8 mouse cellular contexts compared by ENCODE assay signal in genomic region chr10:117379908-117380307, GRCm38 (mm10). TPM values are rescaled to one million over a fixed set of nuclear protein-coding genes. Genes with fewer than 3 reads are reported as not detected.
A peak's percentile ranks its signal among the peaks of the same experiment; 100 is the strongest.
DNase-seq lines count a peak whose midpoint lies in the region; ATAC-seq and TF ChIP-seq lines count a peak whose summit lies in the region.

Gene Cpsf6 (minus strand): TSS chr10:117380015.

- WGBS in forebrain, embryonic 12.5 days: 87% methylated on average over 6 of the region's 6 CpGs
- 81% methylated on average over 6 of the region's 6 CpGs for WGBS in limb, embryonic 15.5 days
- 52% methylated on average over 6 of the region's 6 CpGs for WGBS in small intestine, adult 2 months

- no peaks in the 10 kb centered on the region for H3K36me3 ChIP-seq in CH12.LX (replicated peaks in 1 of 2; ENCODE audit: control insufficient read depth in 1 of 2, insufficient read depth in 1 of 2, low read length in 1 of 2)
- peaks cover 0 to 7% of the 10 kb centered on the region in 2 experiments; a peak in 2 of 4 replicates for H3K36me3 ChIP-seq in MEL (ENCODE audit: control insufficient read depth in 1 of 2, insufficient read depth in 2 of 2, low read length in 2 of 2)
- H3K36me3 ChIP-seq in forebrain, embryonic 12.5 days (replicated peaks): no peaks in the 10 kb centered on the region
- H3K36me3 ChIP-seq in limb, embryonic 15.5 days: no peaks in the 10 kb centered on the region
- no peaks in the 10 kb centered on the region for H3K36me3 ChIP-seq in small intestine, adult 2 months (ENCODE audit: control insufficient read depth, insufficient read depth, low read length)

- H3K79me2 ChIP-seq in CH12.LX (replicated peaks; ENCODE audit: control insufficient read depth, extremely low read depth, insufficient read depth, poor library complexity, severe bottlenecking) (peaks cover 17% of the 10 kb centered on the region), MEL (ENCODE audit: control insufficient read depth, insufficient read depth, low read length, poor library complexity) (peaks cover 18% of the 10 kb centered on the region)

- TF ChIP-seq RAD21 in CH12.LX (IDR thresholded peaks at IDR 0.05; ENCODE audit: low read depth, low read length) (no peak), MEL (IDR thresholded peaks at IDR 0.05; ENCODE audit: low read depth, low read length) (no peak)

- no peak for DNase-seq in CH12.LX (ENCODE audit: extremely low read depth)
- peak; percentile 55 for DNase-seq in MEL (ENCODE audit: low read depth, low spot score)
- no peak for DNase-seq in heart, postnatal 4 days
- DNase-seq in embryo, embryonic 9.5 days (ENCODE audit: extremely low spot score): no peak
- DNase-seq in kidney, adult 18-20 months: no peak

- H3K27ac ChIP-seq in CH12.LX (ENCODE audit: insufficient read depth, low read depth) (no peak within 1 kb of the TSS), MEL (ENCODE audit: control insufficient read depth, low read depth, low read length) (no peak within 1 kb of the TSS)
- H3K27ac ChIP-seq in forebrain, embryonic 12.5 days: no peak within 1 kb of the TSS
- H3K27ac ChIP-seq in limb, embryonic 15.5 days: no peak within 1 kb of the TSS
- no peak within 1 kb of the TSS for H3K27ac ChIP-seq in small intestine, adult 2 months (ENCODE audit: insufficient read depth, low read depth, low read length)

- no peaks in the 10 kb centered on the region for H3K27me3 ChIP-seq in CH12.LX (replicated peaks)
- H3K27me3 ChIP-seq in MEL (ENCODE audit: control insufficient read depth in 1 of 2, insufficient read depth in 2 of 2, low read length in 2 of 2): no peaks in the 10 kb centered on the region
- H3K27me3 ChIP-seq in forebrain, embryonic 12.5 days: no peaks in the 10 kb centered on the region
- no peaks in the 10 kb centered on the region for H3K27me3 ChIP-seq in limb, embryonic 15.5 days
- H3K27me3 ChIP-seq in small intestine, adult 2 months (ENCODE audit: control insufficient read depth, insufficient read depth, low read length): no peaks in the 10 kb centered on the region

- in situ Hi-C loops in CH12.LX (cut with MboI; ENCODE audit: low pct_ligation_motif_present, low pct_unique_long_range_greater_than_20kb, low sequenced_read_pairs): no loop called here

- H3K9me3 ChIP-seq in CH12.LX (replicated peaks; ENCODE audit: low read length) (no peaks in the 10 kb centered on the region), MEL (replicated peaks; ENCODE audit: insufficient read depth, low read length) (no peaks in the 10 kb centered on the region)
- H3K9me3 ChIP-seq in forebrain, embryonic 12.5 days: no peaks in the 10 kb centered on the region
- no peaks in the 10 kb centered on the region for H3K9me3 ChIP-seq in limb, embryonic 15.5 days

- H3K9ac ChIP-seq in CH12.LX (ENCODE audit: insufficient read depth, low read depth) (no peak within 1 kb of the TSS), MEL (ENCODE audit: control insufficient read depth, low read depth, low read length, poor library complexity, severe bottlenecking) (no peak within 1 kb of the TSS)
- H3K9ac ChIP-seq in forebrain, embryonic 12.5 days: no peak within 1 kb of the TSS
- H3K9ac ChIP-seq in limb, embryonic 15.5 days: no peak within 1 kb of the TSS

- no peak for ATAC-seq in forebrain, embryonic 12.5 days (ENCODE audit: low FRiP score)
- ATAC-seq in limb, embryonic 15.5 days (ENCODE audit: insufficient number of reproducible peaks, low FRiP score, low TSS enrichment, low read depth): no peak

- dilution Hi-C loops in CH12.LX (cut with MboI; ENCODE audit: extremely low pct_ligation_motif_present, extremely low pct_unique_long_range_greater_than_20kb, low sequenced_read_pairs): no loop called here

- no peak for TF ChIP-seq POLR2A in CH12.LX (IDR thresholded peaks at IDR 0.05; ENCODE audit: low read depth, low read length)
- no peak for TF ChIP-seq POLR2A in MEL (IDR thresholded peaks at IDR 0.05; ENCODE audit: control insufficient read depth in 1 of 2, insufficient read depth in 1 of 2, low read depth in 1 of 2, low read length in 2 of 2, poor library complexity in 1 of 2)
- TF ChIP-seq POLR2A in small intestine, adult 2 months (IDR thresholded peaks at IDR 0.05; ENCODE audit: low read depth, low read length): no peak

- H3K4me1 ChIP-seq in CH12.LX (ENCODE audit: control insufficient read depth in 1 of 2, insufficient read depth in 2 of 2) (peaks cover 0 to 6% of the 10 kb centered on the region in 2 experiments; a peak in 2 of 4 replicates), MEL (ENCODE audit: control insufficient read depth in 1 of 2, insufficient read depth in 2 of 2, low read length in 2 of 2) (peaks cover 0 to 4% of the 10 kb centered on the region in 2 experiments; a peak in 1 of 4 replicates)
- peaks cover 7% of the 10 kb centered on the region for H3K4me1 ChIP-seq in forebrain, embryonic 12.5 days
- no peaks in the 10 kb centered on the region for H3K4me1 ChIP-seq in limb, embryonic 15.5 days
- H3K4me1 ChIP-seq in small intestine, adult 2 months (ENCODE audit: control insufficient read depth, insufficient read depth, insufficient read length, low read length): peaks cover 2% of the 10 kb centered on the region; the same call in 1 of the 2 replicates

- H3K4me3 ChIP-seq in CH12.LX (replicated peaks in 1 of 3; ENCODE audit: low read depth in 2 of 3, low read length in 2 of 3, poor library complexity in 1 of 3) (no peak within 1 kb of the TSS), MEL (ENCODE audit: control insufficient read depth in 1 of 2, insufficient read depth in 1 of 2, low read depth in 2 of 2, low read length in 2 of 2) (no peak within 1 kb of the TSS)
- no peak within 1 kb of the TSS for H3K4me3 ChIP-seq in forebrain, embryonic 12.5 days (replicated peaks)
- no peak within 1 kb of the TSS for H3K4me3 ChIP-seq in limb, embryonic 15.5 days
- H3K4me3 ChIP-seq in small intestine, adult 2 months (ENCODE audit: low read depth, low read length): no peak within 1 kb of the TSS

- no peak for TF ChIP-seq CTCF in CH12.LX (conservative IDR thresholded peaks at IDR 0.05 in 1 of 2, IDR thresholded peaks at IDR 0.05 in 1 of 2; ENCODE audit: low read depth in 2 of 2, low read length in 2 of 2)
- TF ChIP-seq CTCF in MEL (IDR thresholded peaks at IDR 0.05 in 2 of 3, conservative IDR thresholded peaks at IDR 0.05 in 1 of 3; ENCODE audit: control insufficient read depth in 1 of 3, insufficient read depth in 1 of 3, low read depth in 2 of 3, low read length in 3 of 3, poor library complexity in 1 of 3, severe bottlenecking in 1 of 3): no peak
- no peak for TF ChIP-seq CTCF in small intestine, adult 2 months (IDR thresholded peaks at IDR 0.05; ENCODE audit: extremely low read depth, insufficient read length, insufficient replicate concordance, low read depth, low read length)

- TF ChIP-seq EP300 in CH12.LX (IDR thresholded peaks at IDR 0.05; ENCODE audit: low read length) (no peak), MEL (IDR thresholded peaks at IDR 0.05; ENCODE audit: low read depth in 1 of 2, low read length in 2 of 2) (no peak)

- H3K4me2 ChIP-seq in CH12.LX (ENCODE audit: insufficient read depth, low read depth, poor library complexity, severe bottlenecking): no peak within 1 kb of the TSS
- H3K4me2 ChIP-seq in forebrain, embryonic 12.5 days: no peak within 1 kb of the TSS
- H3K4me2 ChIP-seq in limb, embryonic 15.5 days: no peak within 1 kb of the TSS

TF ChIP-seq in CH12.LX, 34 proteins besides CTCF, POLR2A, EP300 and RAD21:
- TF ChIP-seq UBTF (IDR thresholded peaks at IDR 0.05; ENCODE audit: low read depth, low read length) (no peak), SMC3 (IDR thresholded peaks at IDR 0.05; ENCODE audit: low read depth, low read length) (no peak), SIN3A (IDR thresholded peaks at IDR 0.05; ENCODE audit: low read length) (no peak), MAZ (IDR thresholded peaks at IDR 0.05; ENCODE audit: low read depth, low read length) (no peak), ZKSCAN1 (IDR thresholded peaks at IDR 0.05; ENCODE audit: borderline replicate concordance, low read depth, low read length) (no peak)
TF ChIP-seq in CH12.LX: peak in this region for 0.

TF ChIP-seq in MEL, 35 proteins besides CTCF, POLR2A, EP300 and RAD21:
- TF ChIP-seq NRF1 (IDR thresholded peaks at IDR 0.05; ENCODE audit: insufficient read depth, low read depth, low read length, poor library complexity, severe bottlenecking): no peak
- 0 out of 2 replicates have a peak, but pooled peaks have one; percentile 22 for TF ChIP-seq GABPA (IDR thresholded peaks at IDR 0.05; ENCODE audit: low read depth, low read length)
- no peak for TF ChIP-seq ZKSCAN1 (IDR thresholded peaks at IDR 0.05; ENCODE audit: low read depth, low read length)

RNA-seq across cellular contexts. Expression of gene Cpsf6, which starts in this region (rescaled TPM):
- total RNA-seq in CH12.LX (2012; rRNA removed) (87.6 and 109 TPM in 2 replicates), CH12.LX (2014; rRNA removed) (114 and 128 TPM in 2 replicates), MEL (2012; rRNA removed) (88.2 and 103 TPM in 2 replicates)
- polyA plus RNA-seq in CH12.LX (2012; ENCODE audit: insufficient read length, low read depth) (94.2 and 99.5 TPM in 2 replicates), MEL (2012; ENCODE audit: insufficient read depth in 1 of 2, insufficient read length in 2 of 2, low read depth in 1 of 2, low replicate concordance in 2 of 2, missing spikeins in 1 of 2) (10 to 100 TPM in 1 of 2 experiments, not detected in 1; 85.7 TPM)
- polyA plus RNA-seq in forebrain, embryonic 12.5 days (2016; fragmentation: Nextera tagmentation; extraction: Ambion mirVana): 301 and 313 TPM in 2 replicates
- total RNA-seq in heart, postnatal 4 days (2021): 10 to 100 TPM; 76.1 to 80.0 TPM
- polyA plus RNA-seq in limb, embryonic 15.5 days (2015; fragmentation: Nextera tagmentation; extraction: Ambion mirVana): 125 TPM in 2 replicates
- polyA plus RNA-seq in small intestine, adult 2 months (2012; rRNA removed): 22.6 and 36.6 TPM in 2 replicates

Comparison
In these comparisons a context has a peak if more than half of its experiments do, and no peak if none do; other contexts are left out.
1. Of the 35 proteins assayed by ChIP-seq in both MEL and CH12.LX: peak only in MEL: GABPA; only in CH12.LX: none; in both: none; in neither: 34.